Mouse (Mus musculus): ENCODE measurements around the gene Foxc1. TPM values are rescaled to one million over a fixed set of nuclear protein-coding genes. Genes with fewer than 3 reads are reported as not detected.
A peak's percentile ranks its signal among the peaks of the same experiment; 100 is the strongest.

Foxc1 gene
- polyA plus RNA-seq, 1 experiment from 2014 or later = 0.77 TPM

- Histone ChIP-seq H3K9ac (ENCODE audit: low read length) (no peak overlapping the region), H3K36me3 (ENCODE audit: control insufficient read depth, insufficient read depth) (no peaks in the 10 kb centered on the region), H3K4me1 (ENCODE audit: control insufficient read depth, insufficient read depth, low read length) (no peaks in the 10 kb centered on the region), H3K27me3 (ENCODE audit: control insufficient read depth, insufficient read depth, low read length) (no peaks in the 10 kb centered on the region), H3K9me3 (replicated peaks; ENCODE audit: control insufficient read depth, low read length) (0 out of 2 replicates have a peak, but pooled peaks cover under 1% of the 10 kb centered on the region), H3K4me3 (ENCODE audit: low read length) (no peak overlapping the region), H3K4me2 (ENCODE audit: low read depth, low read length) (no peak overlapping the region), H3K27ac (ENCODE audit: low read length) (no peak overlapping the region)
- 88% methylated on average over 2 of the region's 2 CpGs for whole genome bisulfite sequencing
- no peak for ATAC-seq (replicated peaks; ENCODE audit: extremely low read depth, insufficient read depth, low FRiP score)
These were observed 24.4 kb upstream of the Foxc1 start for GRCm38 (mm10) chr13:31782063-31782462.

GRCm38 (mm10) chr13:31784757-31785156 lies 21.7 kb upstream of the Foxc1 start:
- ATAC-seq (replicated peaks; ENCODE audit: extremely low read depth, insufficient read depth, low FRiP score) = no peak
- 72% methylated on average over 7 of the region's 7 CpGs for WGBS
- no peaks in the 10 kb centered on the region for H3K36me3 ChIP-seq (ENCODE audit: control insufficient read depth, insufficient read depth)

GRCm38 (mm10) chr13:31792480-31793132 lies 13.8 kb upstream of the Foxc1 start:
- H3K9me3 ChIP-seq (replicated peaks; ENCODE audit: control insufficient read depth, low read length) = no peaks in the 10 kb centered on the region
- H3K9ac ChIP-seq (ENCODE audit: low read length) = no peak overlapping the region
- peaks cover 8% of the 10 kb centered on the region for H3K27me3 ChIP-seq (ENCODE audit: control insufficient read depth, insufficient read depth, low read length)
- peak overlapping the region; percentile 61 for H3K4me2 ChIP-seq (ENCODE audit: low read depth, low read length)
- peak overlapping the region; percentile 42 for H3K4me3 ChIP-seq (ENCODE audit: low read length)
- no peak for ATAC-seq (replicated peaks; ENCODE audit: extremely low read depth, insufficient read depth, low FRiP score)
- H3K27ac ChIP-seq (ENCODE audit: low read length) = no peak overlapping the region
- peaks cover 4% of the 10 kb centered on the region; the same call in 1 of the 2 replicates for H3K4me1 ChIP-seq (ENCODE audit: control insufficient read depth, insufficient read depth, low read length)
- no peaks in the 10 kb centered on the region for H3K36me3 ChIP-seq (ENCODE audit: control insufficient read depth, insufficient read depth)
- WGBS = 8% methylated on average over 17 of the region's 17 CpGs

More at GRCm38 (mm10) chr13:31784757-31785156, 21.7 kb upstream of the Foxc1 start:
- Histone ChIP-seq H3K9me3 (replicated peaks; ENCODE audit: control insufficient read depth, low read length) (0 out of 2 replicates have a peak, but pooled peaks cover 3% of the 10 kb centered on the region), H3K4me2 (ENCODE audit: low read depth, low read length) (no peak overlapping the region), H3K27me3 (ENCODE audit: control insufficient read depth, insufficient read depth, low read length) (no peaks in the 10 kb centered on the region), H3K9ac (ENCODE audit: low read length) (no peak overlapping the region), H3K27ac (ENCODE audit: low read length) (no peak overlapping the region), H3K4me1 (ENCODE audit: control insufficient read depth, insufficient read depth, low read length) (no peaks in the 10 kb centered on the region), H3K4me3 (ENCODE audit: low read length) (no peak overlapping the region)

GRCm38 (mm10) chr13:31793163-31793562 lies 13.3 kb upstream of the Foxc1 start:
- ATAC-seq (replicated peaks; ENCODE audit: extremely low read depth, insufficient read depth, low FRiP score) = no peak
- Histone ChIP-seq H3K4me3 (ENCODE audit: low read length) (no peak overlapping the region), H3K9ac (ENCODE audit: low read length) (no peak overlapping the region), H3K9me3 (replicated peaks; ENCODE audit: control insufficient read depth, low read length) (no peaks in the 10 kb centered on the region), H3K36me3 (ENCODE audit: control insufficient read depth, insufficient read depth) (no peaks in the 10 kb centered on the region), H3K4me2 (ENCODE audit: low read depth, low read length) (peak overlapping the region; percentile 61), H3K27me3 (ENCODE audit: control insufficient read depth, insufficient read depth, low read length) (peaks cover 10% of the 10 kb centered on the region), H3K27ac (ENCODE audit: low read length) (no peak overlapping the region), H3K4me1 (ENCODE audit: control insufficient read depth, insufficient read depth, low read length) (peaks cover 6% of the 10 kb centered on the region)
- WGBS = 15% methylated on average over 5 of the region's 5 CpGs

- peaks cover 40% of the 10 kb centered on the region for H3K27me3 ChIP-seq (ENCODE audit: control insufficient read depth, insufficient read depth, low read length)
- 51% methylated on average over 10 of the region's 10 CpGs for WGBS
These were observed 9.1 kb upstream of the Foxc1 start for GRCm38 (mm10) chr13:31797346-31797745.

GRCm38 (mm10) chr13:31798075-31798474 lies 8.4 kb upstream of the Foxc1 start:
- Histone ChIP-seq H3K27me3 (ENCODE audit: control insufficient read depth, insufficient read depth, low read length) (peaks cover 42% of the 10 kb centered on the region), H3K4me1 (ENCODE audit: control insufficient read depth, insufficient read depth, low read length) (peaks cover 18% of the 10 kb centered on the region), H3K27ac (ENCODE audit: low read length) (no peak overlapping the region), H3K9ac (ENCODE audit: low read length) (no peak overlapping the region), H3K9me3 (replicated peaks; ENCODE audit: control insufficient read depth, low read length) (no peaks in the 10 kb centered on the region), H3K36me3 (ENCODE audit: control insufficient read depth, insufficient read depth) (no peaks in the 10 kb centered on the region), H3K4me3 (ENCODE audit: low read length) (no peak overlapping the region; the same call in 1 of the 2 replicates), H3K4me2 (ENCODE audit: low read depth, low read length) (peak overlapping the region; percentile 16)
- 13% methylated on average over 9 of the region's 9 CpGs for WGBS
- no peak for ATAC-seq (replicated peaks; ENCODE audit: extremely low read depth, insufficient read depth, low FRiP score)

More at GRCm38 (mm10) chr13:31797346-31797745, 9.1 kb upstream of the Foxc1 start:
- no peak for ATAC-seq (replicated peaks; ENCODE audit: extremely low read depth, insufficient read depth, low FRiP score)
- Histone ChIP-seq H3K9me3 (replicated peaks; ENCODE audit: control insufficient read depth, low read length) (no peaks in the 10 kb centered on the region), H3K9ac (ENCODE audit: low read length) (no peak overlapping the region), H3K36me3 (ENCODE audit: control insufficient read depth, insufficient read depth) (no peaks in the 10 kb centered on the region), H3K27ac (ENCODE audit: low read length) (no peak overlapping the region), H3K4me2 (ENCODE audit: low read depth, low read length) (peak overlapping the region; percentile 16; the same call in 1 of the 2 replicates), H3K4me3 (ENCODE audit: low read length) (no peak overlapping the region), H3K4me1 (ENCODE audit: control insufficient read depth, insufficient read depth, low read length) (peaks cover 17% of the 10 kb centered on the region)

- 3% methylated on average over 43 of the region's 43 CpGs for WGBS
- peak; percentile 66; the same call in 1 of the 2 replicates for ATAC-seq (replicated peaks; ENCODE audit: extremely low read depth, insufficient read depth, low FRiP score)
- Histone ChIP-seq H3K4me1 (ENCODE audit: control insufficient read depth, insufficient read depth, low read length) (peaks cover 17% of the 10 kb centered on the region), H3K4me3 (ENCODE audit: low read length) (peak overlapping the region; percentile 49), H3K9me3 (replicated peaks; ENCODE audit: control insufficient read depth, low read length) (no peaks in the 10 kb centered on the region), H3K4me2 (ENCODE audit: low read depth, low read length) (peak overlapping the region; percentile 79), H3K27ac (ENCODE audit: low read length) (no peak overlapping the region), H3K27me3 (ENCODE audit: control insufficient read depth, insufficient read depth, low read length) (peaks cover 59% of the 10 kb centered on the region), H3K9ac (ENCODE audit: low read length) (peak overlapping the region; percentile 35; the same call in 1 of the 2 replicates), H3K36me3 (ENCODE audit: control insufficient read depth, insufficient read depth) (no peaks in the 10 kb centered on the region)
These were observed 5.6 kb upstream of the Foxc1 start for GRCm38 (mm10) chr13:31800581-31801576.

GRCm38 (mm10) chr13:31801703-31802305 lies 4.6 kb upstream of the Foxc1 start:
- no peak for ATAC-seq (replicated peaks; ENCODE audit: extremely low read depth, insufficient read depth, low FRiP score)
- Histone ChIP-seq H3K27ac (ENCODE audit: low read length) (no peak overlapping the region), H3K4me1 (ENCODE audit: control insufficient read depth, insufficient read depth, low read length) (peaks cover 20% of the 10 kb centered on the region), H3K4me2 (ENCODE audit: low read depth, low read length) (peak overlapping the region; percentile 79), H3K27me3 (ENCODE audit: control insufficient read depth, insufficient read depth, low read length) (peaks cover 57% of the 10 kb centered on the region), H3K4me3 (ENCODE audit: low read length) (peak overlapping the region; percentile 49), H3K9ac (ENCODE audit: low read length) (peak overlapping the region; percentile 35; the same call in 1 of the 2 replicates), H3K36me3 (ENCODE audit: control insufficient read depth, insufficient read depth) (no peaks in the 10 kb centered on the region), H3K9me3 (replicated peaks; ENCODE audit: control insufficient read depth, low read length) (no peaks in the 10 kb centered on the region)
- 4% methylated on average over 25 of the region's 25 CpGs for WGBS
